Mouse (Mus musculus) left cerebral cortex, adult 8-10 months (tissue): ENCODE measurements at regions not wholly inside any gene's neighbourhood (a gene's known extent, or its start where the extent isn't known, plus 50 kb on each side); places are given as distances from the start of the nearest gene placed in this dataset.

Source experiments
- DNase-seq, 2 experiments: peaks; one replicate each; pipeline ENCODE4 v3.0.0; 2022; ENCODE audit warnings: low spot score in 2 of 2

DNA sequence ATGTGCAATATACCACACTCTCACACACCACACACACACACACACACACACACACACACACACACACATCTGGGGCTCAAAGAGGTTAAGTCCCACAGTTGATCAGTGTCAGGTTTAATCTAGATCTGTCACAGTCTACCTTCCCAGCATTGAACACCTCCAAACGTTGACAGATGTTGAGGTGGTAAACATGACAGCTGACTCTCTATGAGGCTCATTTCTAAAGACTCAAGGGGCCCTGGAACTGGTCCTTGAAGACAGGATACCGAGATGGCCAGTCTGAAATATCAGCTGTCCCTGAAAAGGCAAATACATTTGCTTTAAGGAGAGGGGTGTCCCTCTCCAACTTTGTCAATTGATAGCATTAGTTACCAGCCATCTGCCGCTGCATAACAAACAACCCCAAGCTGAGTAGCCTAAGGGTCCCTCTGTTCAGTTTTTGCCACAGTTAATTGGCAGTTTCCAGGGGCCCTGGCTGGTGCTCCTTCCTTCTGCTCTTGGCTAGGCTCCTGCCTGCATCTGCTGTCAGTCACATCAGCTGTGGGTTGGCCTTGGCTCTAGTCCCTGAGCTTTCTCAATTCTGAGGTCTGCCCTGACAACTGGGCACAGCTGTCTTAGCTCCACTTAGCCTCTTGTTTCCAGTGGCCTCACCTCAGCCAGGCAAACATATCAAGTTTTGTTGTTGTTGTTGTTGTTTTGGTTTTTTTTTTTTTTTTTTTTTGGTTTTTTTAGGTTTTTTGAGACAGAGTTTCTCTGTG, 73.5 kb upstream of the Ctnnb1 start:
- DNase-seq = no peak

DNA sequence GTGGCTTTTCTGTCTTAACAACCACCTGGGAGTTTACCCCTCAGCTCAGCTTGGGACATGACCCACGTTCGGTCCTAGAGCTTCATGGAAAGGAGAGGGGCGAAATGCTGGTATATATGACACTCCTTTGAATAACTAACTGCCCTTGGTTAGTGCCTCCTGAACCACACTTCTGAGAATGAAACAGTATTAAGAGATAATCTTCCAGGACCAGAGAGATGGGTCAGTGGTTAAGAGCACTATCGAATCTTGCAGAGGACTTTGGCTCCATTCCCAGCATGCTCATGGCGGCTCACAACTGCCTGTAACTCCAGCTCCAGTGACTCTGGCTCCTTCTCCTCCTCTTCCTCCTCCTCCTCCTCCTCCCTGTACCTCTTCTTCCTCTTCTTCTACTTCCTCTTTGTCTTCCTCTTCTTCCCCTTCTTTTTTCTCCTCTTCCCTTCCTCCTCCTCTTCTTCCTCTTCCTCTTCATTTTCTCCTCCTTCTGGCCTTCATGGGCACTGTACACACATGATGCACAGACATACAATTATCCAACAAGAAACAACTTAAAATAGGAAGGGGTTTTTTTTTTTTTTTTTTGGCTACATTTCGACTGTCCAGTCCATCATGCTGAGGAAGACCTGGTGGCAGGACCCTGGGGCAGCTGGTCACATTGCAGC, 71.0 kb upstream of the Ctnnb1 start:
- DNase-seq = no peak

DNA sequence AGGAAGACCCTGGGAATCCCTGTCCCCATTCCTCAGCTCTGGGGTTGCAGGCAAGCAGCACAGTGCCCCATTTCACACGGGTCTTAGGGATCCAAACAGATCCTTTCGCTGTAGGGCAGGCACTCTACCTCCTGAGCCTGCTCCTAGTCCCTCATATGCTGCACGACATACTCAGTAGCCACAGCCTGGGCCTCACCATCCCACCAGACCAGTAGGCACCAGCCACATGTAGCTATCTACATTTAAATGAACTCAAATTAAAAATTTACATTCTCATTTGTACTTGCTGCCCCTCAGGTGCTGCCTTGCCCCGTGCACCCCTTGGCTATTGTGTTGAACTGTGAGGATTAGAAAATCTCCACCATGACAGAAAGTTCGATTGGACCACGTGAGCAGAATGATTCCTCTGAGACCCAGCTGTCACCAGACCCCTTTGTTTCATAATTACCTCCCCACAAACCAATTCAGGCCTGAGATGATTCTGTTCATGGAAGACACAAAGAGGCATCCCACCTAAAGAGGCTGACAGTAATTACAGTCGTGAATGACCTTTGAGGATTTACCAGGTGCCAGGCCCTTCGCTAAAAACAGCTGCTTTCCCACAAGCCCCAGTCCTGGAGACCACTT, 67.9 kb upstream of the Ctnnb1 start:
- DNase-seq = no peak

DNA sequence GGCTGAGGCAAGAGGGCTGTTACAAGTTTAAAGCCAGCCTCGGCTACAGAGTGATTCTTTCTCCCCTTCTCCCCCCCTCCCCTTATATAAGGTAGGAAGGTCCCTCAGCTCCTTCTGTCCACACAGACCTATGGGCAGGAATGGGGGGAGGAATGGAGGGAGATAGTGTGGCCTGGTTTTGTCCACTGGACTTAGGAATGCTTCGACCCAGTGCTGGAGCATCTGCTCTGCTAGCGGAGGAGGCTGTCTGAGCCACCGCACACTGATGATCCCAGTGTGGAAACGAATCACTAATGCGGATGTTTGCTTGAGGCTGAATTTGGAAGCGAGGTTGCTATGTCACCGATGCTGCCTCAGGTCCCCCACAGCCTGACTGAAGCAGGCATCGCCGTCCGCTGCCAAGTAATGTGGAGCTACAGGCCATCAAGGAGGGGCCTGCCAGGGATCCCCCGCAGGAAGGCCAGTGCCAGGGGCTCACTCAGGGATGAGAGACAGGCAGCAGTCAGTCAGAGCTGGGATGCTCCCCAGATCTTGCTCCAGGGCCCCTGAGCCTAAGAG, 67.1 kb upstream of the Ctnnb1 start:
- DNase-seq = no peak

DNA sequence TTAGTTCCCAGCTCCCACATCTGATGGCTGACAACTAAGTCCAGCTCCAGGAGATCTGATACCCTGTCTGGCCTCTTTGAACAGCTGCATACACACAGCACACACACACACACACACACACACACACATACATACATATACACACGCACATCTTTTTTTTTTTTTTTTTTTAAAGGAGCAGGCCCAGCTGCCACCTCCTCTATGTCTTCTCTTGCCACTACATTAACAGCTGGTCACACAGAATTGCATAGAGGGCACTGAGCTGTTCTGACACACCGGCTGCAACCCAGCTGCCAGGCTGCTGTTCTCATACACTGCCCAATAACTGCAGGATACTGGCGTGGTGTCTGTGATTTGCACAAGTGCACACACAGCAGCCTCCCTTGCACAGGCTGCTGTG, 64.6 kb upstream of the Ctnnb1 start:
- DNase-seq = no peak

DNA sequence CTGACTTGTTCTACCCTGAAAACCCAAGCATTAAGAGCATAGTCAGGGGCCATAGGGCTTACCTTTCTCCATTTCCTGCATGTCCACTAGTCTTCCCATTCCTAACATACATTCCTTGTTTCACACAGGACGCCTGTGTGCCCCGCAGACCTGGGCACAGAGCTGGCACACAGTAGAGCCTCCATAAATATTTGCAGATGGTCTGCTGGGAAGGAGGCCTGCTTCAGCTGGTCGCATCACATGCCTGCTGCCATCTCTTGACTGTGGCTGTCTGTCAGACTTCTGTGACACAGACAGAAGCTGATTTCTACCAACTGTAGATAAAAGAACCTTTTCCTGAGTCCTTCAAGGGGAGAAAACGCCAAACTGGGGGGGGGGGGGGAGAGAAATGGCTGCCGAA, 62.8 kb upstream of the Ctnnb1 start:
- DNase-seq = no peak

DNA sequence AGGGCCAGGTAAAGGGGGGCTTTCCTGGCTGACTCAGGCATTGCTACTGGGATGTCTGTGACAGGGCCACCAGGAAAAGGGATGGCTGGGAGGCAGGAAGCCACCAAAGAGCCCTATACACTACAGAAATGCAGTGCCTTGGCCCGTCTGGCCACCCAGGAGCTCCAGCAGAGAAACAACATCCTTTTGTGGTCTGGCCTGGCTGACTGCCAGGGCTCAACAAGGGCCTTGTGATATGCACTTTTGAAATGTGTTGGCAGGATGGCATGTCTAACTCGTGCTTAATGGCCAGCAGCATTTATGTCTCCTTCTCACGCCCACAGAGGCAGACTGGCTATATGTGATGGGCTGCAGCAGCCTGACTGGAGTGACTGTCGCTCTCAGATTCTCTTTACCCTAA, 62.3 kb upstream of the Ctnnb1 start:
- peak in 1 of 2 experiments; percentile 38 for DNase-seq

DNA sequence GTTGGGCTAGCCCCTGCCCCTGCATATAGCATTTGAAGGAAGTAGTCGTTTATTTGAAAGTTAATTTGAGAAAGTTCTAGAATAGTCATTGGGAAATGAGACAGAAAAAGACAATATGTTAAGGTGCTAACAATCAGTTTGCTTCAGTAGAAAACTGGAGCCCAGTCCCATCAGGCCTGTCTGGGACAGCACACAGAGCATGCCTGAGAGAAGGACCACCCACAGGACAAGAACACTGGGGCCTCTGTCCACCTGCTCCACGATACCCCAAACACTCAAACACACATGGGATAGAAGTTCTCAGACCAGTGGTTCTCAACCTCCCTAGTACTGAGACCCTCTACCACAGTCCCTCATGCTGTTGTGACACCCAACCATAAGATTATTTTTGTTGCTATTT, 61.2 kb upstream of the Ctnnb1 start:
- no peak for DNase-seq

DNA sequence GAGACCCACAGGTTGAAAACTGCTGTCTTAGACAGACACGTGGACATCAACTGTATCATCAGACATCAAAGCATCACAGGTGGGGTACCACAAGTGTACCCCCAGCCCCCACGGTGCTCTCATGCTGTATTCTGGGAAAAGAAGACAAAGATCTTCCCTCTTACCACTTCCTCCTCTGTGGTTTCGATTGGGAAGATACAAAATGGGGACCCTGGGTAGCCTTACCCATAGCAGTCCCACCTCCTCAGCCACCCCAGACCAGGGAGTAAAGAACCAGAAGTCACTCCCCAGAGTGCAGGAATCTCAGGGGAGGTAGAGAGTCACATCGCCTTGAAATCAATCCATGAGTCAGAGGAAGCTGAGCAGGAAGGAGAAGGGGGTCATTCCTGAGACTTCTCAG, 60.7 kb upstream of the Ctnnb1 start:
- DNase-seq = no peak

DNA sequence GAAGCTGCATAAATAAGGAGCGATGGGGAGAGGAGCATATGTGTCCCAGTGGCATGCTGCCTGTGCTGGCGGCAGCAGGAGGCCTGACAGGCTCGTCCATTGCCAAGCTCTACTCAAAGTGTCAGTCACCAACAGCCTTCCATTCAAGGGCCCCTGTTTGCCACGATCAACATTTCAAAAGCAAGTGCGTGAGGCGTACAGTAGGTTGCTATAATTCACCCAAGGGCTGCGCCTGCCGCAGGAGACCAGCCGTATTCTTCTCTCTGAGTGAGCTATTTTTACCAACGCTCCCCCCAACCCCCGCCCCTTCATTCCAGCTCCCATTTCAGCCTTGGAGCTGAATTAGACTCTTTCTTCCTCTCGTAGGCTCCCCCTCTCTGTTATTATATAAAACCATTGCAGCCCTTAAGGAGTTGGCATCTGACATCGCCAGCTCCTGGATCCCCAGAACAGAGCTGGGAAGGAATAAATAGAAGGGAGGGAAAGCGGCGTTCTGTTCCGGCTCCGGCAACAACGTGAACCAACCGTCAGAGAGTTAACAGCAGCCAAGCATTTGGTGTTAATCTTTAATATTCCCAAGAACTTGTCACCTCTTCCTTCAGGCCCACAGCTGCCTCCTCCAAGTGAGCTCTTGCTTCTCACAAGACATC, 59.5 kb upstream of the Ctnnb1 start:
- peak; percentile 61 to 71 for DNase-seq

DNA sequence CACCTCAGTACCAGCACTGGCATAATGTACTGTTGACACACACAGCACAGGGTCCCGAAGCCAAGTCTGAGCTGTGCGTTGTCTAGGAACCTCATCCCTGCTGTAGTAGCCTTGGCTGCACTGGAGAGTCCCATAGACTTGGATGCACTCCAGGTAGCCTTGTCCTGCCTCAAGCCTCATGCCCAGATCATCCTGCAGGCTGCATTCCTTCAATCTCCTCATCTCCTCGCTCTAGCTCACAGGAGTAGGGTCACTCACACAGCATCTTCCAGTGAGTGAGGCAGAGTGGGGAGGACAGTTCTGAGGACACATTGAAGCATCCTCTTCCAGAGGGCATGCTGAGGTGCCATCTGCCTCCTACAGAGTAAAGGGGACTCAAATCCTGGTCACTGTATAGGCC, 55.7 kb upstream of the Ctnnb1 start:
- DNase-seq = no peak

DNA sequence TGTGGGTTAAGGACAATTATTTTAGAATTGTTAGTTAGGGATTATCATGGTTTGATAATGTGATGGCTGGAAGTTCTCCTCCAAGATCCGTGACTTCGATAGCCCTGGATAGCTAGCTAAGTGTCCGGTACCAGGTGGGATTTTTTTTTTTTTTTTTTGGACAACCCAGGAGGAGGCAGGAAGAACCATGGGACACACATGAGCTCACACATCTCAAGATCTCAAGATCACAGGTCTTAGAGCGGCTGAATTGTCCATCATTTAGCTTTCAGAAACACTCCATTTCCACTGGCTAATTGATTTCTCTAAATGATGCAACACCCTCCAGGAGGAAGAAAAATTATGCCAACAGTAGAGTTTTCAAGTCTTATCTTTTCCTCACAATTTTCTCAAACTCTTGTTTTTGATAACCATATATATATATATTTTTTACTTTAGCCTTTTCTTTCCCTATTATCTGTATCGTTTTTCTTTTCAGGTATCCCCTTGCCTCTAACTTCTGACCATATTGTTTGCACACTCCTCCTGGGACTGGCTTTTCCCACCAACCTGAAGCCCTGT, 54.5 kb upstream of the Ctnnb1 start:
- DNase-seq = no peak

DNA sequence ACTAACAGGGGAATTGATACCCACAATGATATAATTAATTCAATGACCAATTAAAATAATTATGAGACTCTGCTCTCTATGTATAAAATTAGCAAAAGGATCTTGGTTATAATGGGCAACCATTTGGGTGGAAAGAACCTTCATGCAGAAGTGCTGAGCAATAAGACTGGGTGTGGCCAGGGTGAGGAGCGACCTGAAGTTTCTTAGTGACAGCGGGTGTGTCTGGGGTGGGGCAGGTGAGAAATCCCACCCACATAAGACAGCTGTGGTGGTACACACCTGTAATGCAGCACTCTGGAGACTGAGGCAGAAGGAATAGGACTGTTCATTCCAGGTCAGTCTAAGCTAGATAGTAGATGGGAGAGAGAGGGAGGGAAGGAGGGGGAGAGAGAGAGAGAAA, 51.9 kb upstream of the Ctnnb1 start:
- no peak for DNase-seq
